8 mouse cellular contexts compared by ENCODE assay signal in genomic region chr12:8916378-8916777, GRCm38 (mm10). TPM values are rescaled to one million over a fixed set of nuclear protein-coding genes. Genes with fewer than 3 reads are reported as not detected.
DNase-seq lines count a peak whose midpoint lies in the region; ATAC-seq lines count a peak whose summit lies in the region.

No protein-coding gene starts in this region.

- no peak overlapping the region for H3K9ac ChIP-seq in forebrain, embryonic 13.5 days
- no peak overlapping the region for H3K9ac ChIP-seq in limb, embryonic 15.5 days
- H3K9ac ChIP-seq in stomach, embryonic 15.5 days = no peak overlapping the region
- no peak overlapping the region for H3K9ac ChIP-seq in liver, embryonic 11.5 days (ENCODE audit: low read depth, low read length)

- 39% methylated on average over 5 of the region's 5 CpGs for WGBS in forebrain, embryonic 13.5 days
- WGBS in hindbrain, embryonic 10.5 days = 36% methylated on average over 5 of the region's 5 CpGs
- 50% methylated on average over 5 of the region's 5 CpGs for WGBS in limb, embryonic 15.5 days
- 47% methylated on average over 5 of the region's 5 CpGs for WGBS in stomach, embryonic 15.5 days
- WGBS in liver, embryonic 11.5 days = 63% methylated on average over 5 of the region's 5 CpGs

- no peak for DNase-seq in cerebellum, adult 9-10 months
- peak; percentile 78 for DNase-seq in adrenal gland, postnatal 10 days
- DNase-seq in hindbrain, embryonic 10.5 days (ENCODE audit: low spot score) = peak; percentile 43
- DNase-seq in liver, embryonic 11.5 days (ENCODE audit: low spot score) = no peak

- 0 out of 2 replicates have a peak, but pooled peaks have one; percentile 22 for ATAC-seq in cerebellum, adult (ENCODE audit: insufficient number of reproducible peaks, low FRiP score, low TSS enrichment)
- peak; percentile 11; the same call in 1 of the 2 replicates for ATAC-seq in forebrain, embryonic 13.5 days
- peak; percentile 30; the same call in 1 of the 2 replicates for ATAC-seq in limb, embryonic 15.5 days (ENCODE audit: insufficient number of reproducible peaks, low FRiP score, low TSS enrichment, low read depth)
- ATAC-seq in stomach, embryonic 15.5 days (ENCODE audit: insufficient read depth, low FRiP score, low read depth) = no peak
- no peak for ATAC-seq in liver, embryonic 11.5 days (replicated peaks; ENCODE audit: low FRiP score)

- no peaks in the 10 kb centered on the region for H3K9me3 ChIP-seq in forebrain, embryonic 13.5 days (replicated peaks)
- H3K9me3 ChIP-seq in hindbrain, embryonic 10.5 days = no peaks in the 10 kb centered on the region
- no peaks in the 10 kb centered on the region for H3K9me3 ChIP-seq in limb, embryonic 15.5 days
- H3K9me3 ChIP-seq in stomach, embryonic 15.5 days = no peaks in the 10 kb centered on the region
- no peaks in the 10 kb centered on the region for H3K9me3 ChIP-seq in liver, embryonic 11.5 days (ENCODE audit: control insufficient read depth, low read length)

- H3K4me3 ChIP-seq in forebrain, embryonic 13.5 days = no peak overlapping the region
- H3K4me3 ChIP-seq in hindbrain, embryonic 10.5 days = no peak overlapping the region
- no peak overlapping the region for H3K4me3 ChIP-seq in limb, embryonic 15.5 days
- no peak overlapping the region for H3K4me3 ChIP-seq in stomach, embryonic 15.5 days (replicated peaks)
- no peak overlapping the region for H3K4me3 ChIP-seq in liver, embryonic 11.5 days (ENCODE audit: low read depth, low read length)

- 0 out of 2 replicates have a peak overlapping the region, but pooled peaks have one; percentile 12 for H3K27ac ChIP-seq in forebrain, embryonic 13.5 days
- H3K27ac ChIP-seq in hindbrain, embryonic 10.5 days = peak overlapping the region; percentile 86
- peak overlapping the region; percentile 65 for H3K27ac ChIP-seq in limb, embryonic 15.5 days
- H3K27ac ChIP-seq in stomach, embryonic 15.5 days = peak overlapping the region; percentile 49
- H3K27ac ChIP-seq in liver, embryonic 11.5 days (ENCODE audit: low read depth, low read length) = no peak overlapping the region

- H3K4me2 ChIP-seq in forebrain, embryonic 13.5 days = no peak overlapping the region
- no peak overlapping the region for H3K4me2 ChIP-seq in limb, embryonic 15.5 days
- no peak overlapping the region for H3K4me2 ChIP-seq in stomach, embryonic 15.5 days
- H3K4me2 ChIP-seq in liver, embryonic 11.5 days = no peak overlapping the region

- H3K36me3 ChIP-seq in forebrain, embryonic 13.5 days (ENCODE audit: poor library complexity, severe bottlenecking) = no peaks in the 10 kb centered on the region
- no peaks in the 10 kb centered on the region for H3K36me3 ChIP-seq in hindbrain, embryonic 10.5 days
- no peaks in the 10 kb centered on the region for H3K36me3 ChIP-seq in limb, embryonic 15.5 days
- H3K36me3 ChIP-seq in stomach, embryonic 15.5 days = no peaks in the 10 kb centered on the region
- no peaks in the 10 kb centered on the region for H3K36me3 ChIP-seq in liver, embryonic 11.5 days (ENCODE audit: control insufficient read depth, insufficient read depth, low read length)

- peaks cover 19% of the 10 kb centered on the region for H3K4me1 ChIP-seq in forebrain, embryonic 13.5 days
- peaks cover 50% of the 10 kb centered on the region for H3K4me1 ChIP-seq in hindbrain, embryonic 10.5 days (replicated peaks)
- H3K4me1 ChIP-seq in limb, embryonic 15.5 days = peaks cover 30% of the 10 kb centered on the region
- H3K4me1 ChIP-seq in stomach, embryonic 15.5 days = peaks cover 32% of the 10 kb centered on the region
- H3K4me1 ChIP-seq in liver, embryonic 11.5 days (replicated peaks; ENCODE audit: control insufficient read depth, insufficient read depth, low read length) = peaks cover 6% of the 10 kb centered on the region; the same call in 1 of the 2 replicates

- no peaks in the 10 kb centered on the region for H3K27me3 ChIP-seq in forebrain, embryonic 13.5 days
- no peaks in the 10 kb centered on the region for H3K27me3 ChIP-seq in hindbrain, embryonic 10.5 days (ENCODE audit: insufficient read depth, poor library complexity, severe bottlenecking)
- H3K27me3 ChIP-seq in limb, embryonic 15.5 days = no peaks in the 10 kb centered on the region
- no peaks in the 10 kb centered on the region for H3K27me3 ChIP-seq in stomach, embryonic 15.5 days (replicated peaks)
- H3K27me3 ChIP-seq in liver, embryonic 11.5 days (replicated peaks; ENCODE audit: control insufficient read depth, insufficient read depth, low read length) = no peaks in the 10 kb centered on the region

RNA-seq across cellular contexts. Expression of gene Laptm4a, which starts 5.1 kb away (rescaled TPM):
- total RNA-seq in adrenal gland, postnatal 10 days (2021) = 100 to 1,000 TPM; 391 to 397 TPM
- polyA plus RNA-seq in forebrain, embryonic 13.5 days (2015; fragmentation: Nextera tagmentation; extraction: Ambion mirVana) = 243 and 246 TPM in 2 replicates
- polyA plus RNA-seq in hindbrain, embryonic 10.5 days (2016; fragmentation: Nextera tagmentation; extraction: Ambion mirVana) = 130 and 147 TPM in 2 replicates
- polyA plus RNA-seq in limb, embryonic 15.5 days (2015; fragmentation: Nextera tagmentation; extraction: Ambion mirVana) = 513 and 549 TPM in 2 replicates
- polyA plus RNA-seq in stomach, embryonic 15.5 days (2015; fragmentation: Nextera tagmentation; extraction: Ambion mirVana) = 346 and 353 TPM in 2 replicates
- 128 and 129 TPM in 2 replicates for polyA plus RNA-seq in liver, embryonic 11.5 days (2014; fragmentation: Nextera tagmentation; extraction: Ambion mirVana)

RNA-seq across cellular contexts. Expression of gene Matn3, which starts 31.4 kb away (rescaled TPM):
- under 1 TPM in 1 of 2 experiments, not detected in 1; 0.30 TPM for total RNA-seq in adrenal gland, postnatal 10 days (2021)
- polyA plus RNA-seq in forebrain, embryonic 13.5 days (2015; fragmentation: Nextera tagmentation; extraction: Ambion mirVana) = 0.09 and 0.25 TPM in 2 replicates
- 2.5 and 3.7 TPM in 2 replicates for polyA plus RNA-seq in hindbrain, embryonic 10.5 days (2016; fragmentation: Nextera tagmentation; extraction: Ambion mirVana)
- polyA plus RNA-seq in limb, embryonic 15.5 days (2015; fragmentation: Nextera tagmentation; extraction: Ambion mirVana) = 62.4 and 62.7 TPM in 2 replicates
- 0.17 and 0.22 TPM in 2 replicates for polyA plus RNA-seq in stomach, embryonic 15.5 days (2015; fragmentation: Nextera tagmentation; extraction: Ambion mirVana)
- 0.37 and 0.40 TPM in 2 replicates for polyA plus RNA-seq in liver, embryonic 11.5 days (2014; fragmentation: Nextera tagmentation; extraction: Ambion mirVana)

RNA-seq across cellular contexts. Expression of gene Wdr35, which starts 57.3 kb away (rescaled TPM):
- 10 to 100 TPM; 12.4 to 15.4 TPM for total RNA-seq in adrenal gland, postnatal 10 days (2021)
- 21.3 and 27.1 TPM in 2 replicates for polyA plus RNA-seq in forebrain, embryonic 13.5 days (2015; fragmentation: Nextera tagmentation; extraction: Ambion mirVana)
- polyA plus RNA-seq in hindbrain, embryonic 10.5 days (2016; fragmentation: Nextera tagmentation; extraction: Ambion mirVana) = 21.1 and 22.9 TPM in 2 replicates
- 18.8 and 20.2 TPM in 2 replicates for polyA plus RNA-seq in limb, embryonic 15.5 days (2015; fragmentation: Nextera tagmentation; extraction: Ambion mirVana)
- polyA plus RNA-seq in stomach, embryonic 15.5 days (2015; fragmentation: Nextera tagmentation; extraction: Ambion mirVana) = 12.5 and 13.2 TPM in 2 replicates
- 3.9 and 6.5 TPM in 2 replicates for polyA plus RNA-seq in liver, embryonic 11.5 days (2014; fragmentation: Nextera tagmentation; extraction: Ambion mirVana)

Comparison
In these comparisons a context has a peak if more than half of its experiments do, and no peak if none do; other contexts are left out.
1. ATAC-seq: peak in cerebellum, adult (single experiment), forebrain, embryonic 13.5 days (single experiment) and limb, embryonic 15.5 days (single experiment); none in stomach, embryonic 15.5 days (single experiment) and liver, embryonic 11.5 days (single experiment).
2. DNase-seq: peak in adrenal gland, postnatal 10 days (single experiment) and hindbrain, embryonic 10.5 days (single experiment); none in cerebellum, adult 9-10 months (single experiment) and liver, embryonic 11.5 days (single experiment).
3. RNA of gene Matn3, which starts 31.4 kb away (polyA plus RNA-seq): 62.4 to 62.7 TPM in limb, embryonic 15.5 days; 2.5 to 3.7 TPM in hindbrain, embryonic 10.5 days, 0.37 to 0.40 TPM in liver, embryonic 11.5 days, 0.17 to 0.22 TPM in stomach, embryonic 15.5 days and 0.09 to 0.25 TPM in forebrain, embryonic 13.5 days; every median in the first group is over 10 times any median in the second.